Mouse (Mus musculus): ENCODE data around the gene Frem1. TPM values are rescaled to one million over a fixed set of nuclear protein-coding genes. Genes with fewer than 3 reads are reported as not detected.

Gene Frem1
- polyA plus RNA-seq, 1 experiment, result 0.37 TPM

- TF ChIP-seq POLR2A (IDR thresholded peaks at IDR 0.05; ENCODE audit: borderline replicate concordance, control insufficient read depth, low read depth, low read length) (no peak), CTCF (IDR thresholded peaks at IDR 0.05; ENCODE audit: control insufficient read depth, insufficient read depth, low read length) (no peak)
- 76% methylated on average over 8 of the region's 8 CpGs for WGBS
Observed at GRCm38 (mm10) chr4:83018111-83019105, 33.7 kb downstream of the Frem1 start.

GRCm38 (mm10) chr4:83014538-83014937 is 37.6 kb downstream of the Frem1 start:
- WGBS, result 66% methylated on average over 2 of the region's 2 CpGs

More at GRCm38 (mm10) chr4:83018111-83019105, 33.7 kb downstream of the Frem1 start:
- H3K4me1 ChIP-seq (ENCODE audit: control insufficient read depth, insufficient read depth, low read length), result no peaks in the 10 kb centered on the region
- H3K4me3 ChIP-seq (replicated peaks; ENCODE audit: control insufficient read depth, low read depth, low read length), result no peak overlapping the region
- H3K27ac ChIP-seq (ENCODE audit: control insufficient read depth, insufficient read depth, low read depth, low read length, poor library complexity), result no peak overlapping the region

GRCm38 (mm10) chr4:83004086-83004485 is 48.1 kb downstream of the Frem1 start:
- no peak overlapping the region for H3K4me3 ChIP-seq (replicated peaks; ENCODE audit: control insufficient read depth, low read depth, low read length)
- 85% methylated on average over 5 of the region's 5 CpGs for WGBS
- TF ChIP-seq POLR2A (IDR thresholded peaks at IDR 0.05; ENCODE audit: borderline replicate concordance, control insufficient read depth, low read depth, low read length) (no peak), CTCF (IDR thresholded peaks at IDR 0.05; ENCODE audit: control insufficient read depth, insufficient read depth, low read length) (no peak)
- no peaks in the 10 kb centered on the region for H3K4me1 ChIP-seq (ENCODE audit: control insufficient read depth, insufficient read depth, low read length)
- H3K27ac ChIP-seq (ENCODE audit: control insufficient read depth, insufficient read depth, low read depth, low read length, poor library complexity), result no peak overlapping the region

More at GRCm38 (mm10) chr4:83014538-83014937, 37.6 kb downstream of the Frem1 start:
- no peak for TF ChIP-seq POLR2A (IDR thresholded peaks at IDR 0.05; ENCODE audit: borderline replicate concordance, control insufficient read depth, low read depth, low read length)
- TF ChIP-seq CTCF (IDR thresholded peaks at IDR 0.05; ENCODE audit: control insufficient read depth, insufficient read depth, low read length), result no peak
- no peak overlapping the region for H3K4me3 ChIP-seq (replicated peaks; ENCODE audit: control insufficient read depth, low read depth, low read length)
- no peak overlapping the region for H3K27ac ChIP-seq (ENCODE audit: control insufficient read depth, insufficient read depth, low read depth, low read length, poor library complexity)
- no peaks in the 10 kb centered on the region for H3K4me1 ChIP-seq (ENCODE audit: control insufficient read depth, insufficient read depth, low read length)

- no peak overlapping the region for H3K27ac ChIP-seq (ENCODE audit: control insufficient read depth, insufficient read depth, low read depth, low read length, poor library complexity)
Observed at GRCm38 (mm10) chr4:82992042-82992441, 60.1 kb downstream of the Frem1 start.

GRCm38 (mm10) chr4:82990973-82991695 is 61.0 kb downstream of the Frem1 start:
- Histone ChIP-seq H3K27ac (ENCODE audit: control insufficient read depth, insufficient read depth, low read depth, low read length, poor library complexity) (no peak overlapping the region), H3K4me3 (replicated peaks; ENCODE audit: control insufficient read depth, low read depth, low read length) (no peak overlapping the region), H3K4me1 (ENCODE audit: control insufficient read depth, insufficient read depth, low read length) (no peaks in the 10 kb centered on the region)
- 77% methylated on average over 7 of the region's 7 CpGs for WGBS
- TF ChIP-seq POLR2A (IDR thresholded peaks at IDR 0.05; ENCODE audit: borderline replicate concordance, control insufficient read depth, low read depth, low read length), result no peak
- TF ChIP-seq CTCF (IDR thresholded peaks at IDR 0.05; ENCODE audit: control insufficient read depth, insufficient read depth, low read length), result no peak

More at GRCm38 (mm10) chr4:82992042-82992441, 60.1 kb downstream of the Frem1 start:
- no peak overlapping the region for H3K4me3 ChIP-seq (replicated peaks; ENCODE audit: control insufficient read depth, low read depth, low read length)
- no peak for TF ChIP-seq CTCF (IDR thresholded peaks at IDR 0.05; ENCODE audit: control insufficient read depth, insufficient read depth, low read length)
- no peak for TF ChIP-seq POLR2A (IDR thresholded peaks at IDR 0.05; ENCODE audit: borderline replicate concordance, control insufficient read depth, low read depth, low read length)
- no peaks in the 10 kb centered on the region for H3K4me1 ChIP-seq (ENCODE audit: control insufficient read depth, insufficient read depth, low read length)
- WGBS, result 80% methylated on average over 3 of the region's 3 CpGs

- Histone ChIP-seq H3K27ac (ENCODE audit: control insufficient read depth, insufficient read depth, low read depth, low read length, poor library complexity) (no peak overlapping the region), H3K4me3 (replicated peaks; ENCODE audit: control insufficient read depth, low read depth, low read length) (no peak overlapping the region), H3K4me1 (ENCODE audit: control insufficient read depth, insufficient read depth, low read length) (no peaks in the 10 kb centered on the region)
- 73% methylated on average over 4 of the region's 4 CpGs for WGBS
- TF ChIP-seq POLR2A (IDR thresholded peaks at IDR 0.05; ENCODE audit: borderline replicate concordance, control insufficient read depth, low read depth, low read length), result no peak
- TF ChIP-seq CTCF (IDR thresholded peaks at IDR 0.05; ENCODE audit: control insufficient read depth, insufficient read depth, low read length), result no peak
Observed at GRCm38 (mm10) chr4:82972381-82972780, 79.8 kb downstream of the Frem1 start.

- Histone ChIP-seq H3K27ac (ENCODE audit: control insufficient read depth, insufficient read depth, low read depth, low read length, poor library complexity) (no peak overlapping the region), H3K4me1 (ENCODE audit: control insufficient read depth, insufficient read depth, low read length) (no peaks in the 10 kb centered on the region), H3K4me3 (replicated peaks; ENCODE audit: control insufficient read depth, low read depth, low read length) (no peak overlapping the region)
- TF ChIP-seq POLR2A (IDR thresholded peaks at IDR 0.05; ENCODE audit: borderline replicate concordance, control insufficient read depth, low read depth, low read length), result no peak
- no peak for TF ChIP-seq CTCF (IDR thresholded peaks at IDR 0.05; ENCODE audit: control insufficient read depth, insufficient read depth, low read length)
- WGBS, result 82% methylated on average over 12 of the region's 12 CpGs
Observed at GRCm38 (mm10) chr4:82970901-82971648, 81.1 kb downstream of the Frem1 start.

Data from bone marrow, adult 2 months (tissue).